Mouse (Mus musculus): Measurements from ENCODE around the gene Hscb. TPM values are rescaled to one million over a fixed set of nuclear protein-coding genes. Genes with fewer than 3 reads are reported as not detected.

Gene Hscb
- total and polyA plus RNA-seq, 3 experiments, result 17.7 to 18.7 (median 18.5) TPM

DNA sequence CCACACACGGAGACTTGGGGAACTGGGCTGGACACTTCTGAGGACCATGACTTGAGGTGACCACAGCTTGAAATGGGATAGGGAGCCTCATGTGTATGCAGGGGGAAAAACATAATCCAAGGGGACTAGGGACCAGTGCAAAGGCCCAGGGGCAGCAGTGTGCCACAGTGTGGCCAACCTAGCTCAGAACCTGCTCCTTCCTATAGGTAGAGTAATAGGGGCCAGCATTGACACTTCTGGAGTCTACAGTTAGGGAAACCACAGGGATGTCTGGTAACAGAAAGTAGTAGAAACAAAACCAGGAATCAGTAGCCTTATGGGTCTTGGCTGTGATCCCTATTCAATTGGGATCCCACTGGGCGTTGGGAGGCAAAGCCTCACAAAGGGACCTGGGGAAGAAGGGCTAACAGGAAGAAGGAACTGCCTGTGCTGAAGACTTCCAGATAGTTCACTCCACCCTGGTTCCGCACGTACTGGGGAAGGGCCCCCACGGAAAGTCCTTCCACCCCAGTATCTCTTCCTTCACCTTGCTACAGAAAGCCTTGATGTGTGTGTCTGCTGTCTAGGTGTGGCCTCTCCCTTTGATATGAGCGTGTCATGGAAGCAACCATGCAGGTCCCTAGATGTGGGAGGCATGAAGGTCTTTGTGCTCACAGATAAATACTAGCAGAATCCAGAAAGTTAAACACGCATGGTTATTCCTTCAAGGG is 57.9 kb downstream of the Hscb start:
- intact Hi-C loops (cut with DNase I), result no loop called here
- no peaks in the 10 kb centered on the region for H3K36me3 ChIP-seq (ENCODE audit: control insufficient read depth, insufficient read depth, low read length)
- H3K79me2 ChIP-seq (replicated peaks; ENCODE audit: control insufficient read depth, insufficient read depth, low read length), result no peaks in the 10 kb centered on the region
- no peak for DNase-seq
- 51% methylated on average over 7 of the region's 7 CpGs for WGBS
- H3K4me3 ChIP-seq, result no peak overlapping the region
- H3K27me3 ChIP-seq (ENCODE audit: control insufficient read depth, insufficient read depth, low read length), result no peaks in the 10 kb centered on the region
- no peak overlapping the region for H3K27ac ChIP-seq
- TF ChIP-seq POLR2A (IDR thresholded peaks at IDR 0.05; ENCODE audit: insufficient read depth, low read depth, low read length), result no peak
- TF ChIP-seq CTCF (IDR thresholded peaks at IDR 0.05), result no peak
- no peak for TF ChIP-seq EP300 (IDR thresholded peaks at IDR 0.05; ENCODE audit: insufficient read depth, low read depth, low read length)
- peaks cover 2% of the 10 kb centered on the region for H3K4me1 ChIP-seq (ENCODE audit: control insufficient read depth, insufficient read depth, low read length)
- H3K9ac ChIP-seq (ENCODE audit: low read depth, low read length), result no peak overlapping the region

DNA sequence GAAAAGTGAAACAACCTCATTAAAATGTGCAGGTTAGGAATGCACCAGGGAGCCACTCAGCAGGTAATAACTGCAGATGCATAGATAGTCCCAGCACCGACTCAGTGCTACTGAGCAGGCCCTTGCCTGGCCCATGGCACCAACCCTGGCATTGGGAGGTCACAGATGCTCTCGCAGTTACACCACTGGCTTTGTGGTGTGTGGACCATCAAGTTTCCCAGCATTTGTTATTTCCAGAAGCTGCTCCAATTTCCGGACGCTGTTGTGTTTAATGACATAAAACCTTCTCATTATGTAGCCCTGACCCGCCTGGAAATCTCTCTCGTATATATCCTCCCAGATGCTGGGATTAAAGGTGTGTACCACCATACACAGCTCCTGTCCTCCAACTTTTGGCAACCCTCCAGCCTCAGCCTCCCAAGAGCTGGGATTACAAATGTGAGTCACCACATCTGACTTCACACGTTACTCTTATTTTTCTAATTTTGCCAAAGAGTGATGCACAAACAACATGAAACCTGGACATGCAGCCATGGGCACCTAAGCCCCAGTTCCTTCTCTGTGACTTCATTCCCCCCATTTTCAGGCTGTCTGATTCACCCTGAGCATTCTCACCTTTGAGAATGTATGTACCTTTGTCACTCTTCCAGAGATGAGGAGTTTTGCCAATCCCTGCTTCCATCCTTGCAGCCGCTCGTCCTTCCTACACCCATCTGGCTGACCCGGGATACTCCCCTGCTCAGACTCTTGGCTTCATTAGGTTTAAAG is 58.6 kb downstream of the Hscb start:
- Histone ChIP-seq H3K79me2 (replicated peaks; ENCODE audit: control insufficient read depth, insufficient read depth, low read length) (no peaks in the 10 kb centered on the region), H3K4me3 (peak overlapping the region; percentile 79), H3K9ac (ENCODE audit: low read depth, low read length) (peak overlapping the region; percentile 61), H3K4me1 (ENCODE audit: control insufficient read depth, insufficient read depth, low read length) (peaks cover 2% of the 10 kb centered on the region), H3K27me3 (ENCODE audit: control insufficient read depth, insufficient read depth, low read length) (no peaks in the 10 kb centered on the region), H3K36me3 (ENCODE audit: control insufficient read depth, insufficient read depth, low read length) (no peaks in the 10 kb centered on the region), H3K27ac (peak overlapping the region; percentile 34; the same call in 1 of the 2 replicates)
- intact Hi-C loops (cut with DNase I), result no loop called here
- WGBS, result 48% methylated on average over 10 of the region's 10 CpGs
- no peak for DNase-seq
- TF ChIP-seq CTCF (IDR thresholded peaks at IDR 0.05) (no peak), EP300 (IDR thresholded peaks at IDR 0.05; ENCODE audit: insufficient read depth, low read depth, low read length) (no peak), POLR2A (IDR thresholded peaks at IDR 0.05; ENCODE audit: insufficient read depth, low read depth, low read length) (no peak)

DNA sequence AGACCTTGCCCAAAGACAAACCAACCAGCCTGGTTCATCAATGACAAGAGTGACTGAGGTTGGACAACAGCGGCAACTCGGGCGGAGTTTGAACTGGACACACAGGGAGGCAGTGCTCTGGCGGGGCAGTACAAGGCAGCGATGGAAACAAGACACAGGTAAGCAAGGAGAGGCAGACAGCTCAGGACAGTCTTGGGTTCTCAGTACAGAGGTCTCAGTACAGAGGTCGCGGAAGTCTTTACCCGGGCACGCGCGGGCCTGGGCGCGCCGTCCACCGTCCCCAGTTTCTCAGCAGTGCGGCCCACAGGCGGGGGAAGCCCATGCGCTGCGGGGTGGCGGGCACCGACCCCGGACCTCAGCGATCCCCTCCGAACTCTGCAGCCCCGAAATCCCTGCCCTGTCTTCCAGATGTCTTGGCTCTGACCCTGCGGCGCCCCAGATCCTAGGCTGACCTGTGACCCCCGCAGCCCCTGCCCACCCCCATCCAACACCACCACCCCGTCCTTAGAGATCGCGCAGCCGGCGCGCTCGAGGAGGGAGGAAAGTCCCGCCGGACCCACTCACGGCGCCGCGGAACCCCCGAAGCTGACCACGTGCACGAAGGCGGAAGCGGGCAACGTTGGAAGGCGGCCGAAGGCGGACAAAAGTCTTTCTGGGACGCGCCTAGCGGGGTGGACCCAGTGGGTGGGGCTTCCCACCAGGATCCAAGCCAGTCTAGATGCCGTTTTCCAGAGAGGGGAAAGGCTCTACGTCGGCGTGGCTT is 59.4 kb downstream of the Hscb start, which contains the start of gene Pus1:
Gene Pus1, minus strand, starts transcription at position 662 of the 763 bp plus-strand sequence.
- intact Hi-C loops (cut with DNase I), result no loop called here
- H3K9ac ChIP-seq (ENCODE audit: low read depth, low read length), result peak within 1 kb of the TSS; percentile 77
- WGBS, result under 1% methylated on average over 57 of the region's 57 CpGs

DNA sequence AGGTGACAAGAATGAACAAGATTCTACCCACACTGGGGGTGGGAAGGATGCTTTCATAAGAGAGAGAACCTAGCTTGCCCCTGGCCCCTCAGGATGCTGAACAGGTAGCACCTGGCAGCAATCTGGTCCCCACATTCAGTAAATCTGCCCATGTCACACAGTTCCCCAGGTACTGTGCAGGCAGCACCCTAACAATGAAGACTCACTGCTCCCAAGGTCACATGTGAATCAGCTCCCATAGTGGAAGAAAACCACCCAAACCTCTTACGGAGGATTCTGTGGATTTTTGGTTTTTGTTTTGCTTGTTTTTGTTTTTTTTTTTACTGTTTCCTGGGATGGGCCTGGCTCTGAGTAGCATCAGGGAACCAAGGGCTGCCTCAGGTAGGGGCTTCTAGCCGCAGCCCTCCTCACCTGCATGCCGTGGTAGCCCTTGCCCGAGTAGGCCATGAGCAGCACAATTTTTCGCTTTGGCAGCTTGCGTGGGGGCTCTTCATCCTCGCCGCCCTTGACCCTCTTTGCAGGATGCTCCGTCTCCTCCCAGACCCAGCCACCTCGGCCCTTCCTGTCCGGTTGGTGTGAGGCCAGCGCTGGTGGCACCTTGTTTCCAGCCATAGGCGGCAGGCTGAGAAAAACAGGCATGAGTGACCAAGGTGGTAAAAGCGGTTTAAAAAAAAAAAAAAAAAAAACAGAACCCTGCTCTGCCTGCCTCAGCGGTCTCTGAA is 60.1 kb downstream of the Hscb start:
- no peak for DNase-seq
- peaks cover 2% of the 10 kb centered on the region for H3K4me1 ChIP-seq (ENCODE audit: control insufficient read depth, insufficient read depth, low read length)
- peak overlapping the region; percentile 79 for H3K4me3 ChIP-seq
- TF ChIP-seq POLR2A (IDR thresholded peaks at IDR 0.05; ENCODE audit: insufficient read depth, low read depth, low read length) (no peak), CTCF (IDR thresholded peaks at IDR 0.05) (no peak)
- H3K9ac ChIP-seq (ENCODE audit: low read depth, low read length), result peak overlapping the region; percentile 22
- H3K79me2 ChIP-seq (replicated peaks; ENCODE audit: control insufficient read depth, insufficient read depth, low read length), result no peaks in the 10 kb centered on the region
- no peaks in the 10 kb centered on the region for H3K27me3 ChIP-seq (ENCODE audit: control insufficient read depth, insufficient read depth, low read length)
- intact Hi-C loops (cut with DNase I), result no loop called here
- no peak overlapping the region; the same call in 1 of the 2 replicates for H3K27ac ChIP-seq
- no peaks in the 10 kb centered on the region for H3K36me3 ChIP-seq (ENCODE audit: control insufficient read depth, insufficient read depth, low read length)
- 24% methylated on average over 15 of the region's 15 CpGs for WGBS

More for the DNA sequence above, 59.4 kb downstream of the Hscb start, which contains the start of gene Pus1:
- Histone ChIP-seq H3K79me2 (replicated peaks; ENCODE audit: control insufficient read depth, insufficient read depth, low read length) (no peaks in the 10 kb centered on the region), H3K36me3 (ENCODE audit: control insufficient read depth, insufficient read depth, low read length) (no peaks in the 10 kb centered on the region), H3K27me3 (ENCODE audit: control insufficient read depth, insufficient read depth, low read length) (no peaks in the 10 kb centered on the region), H3K4me1 (ENCODE audit: control insufficient read depth, insufficient read depth, low read length) (peaks cover 2% of the 10 kb centered on the region), H3K4me3 (peak within 1 kb of the TSS; percentile 79), H3K27ac (peak within 1 kb of the TSS; percentile 47)
- TF ChIP-seq CTCF (IDR thresholded peaks at IDR 0.05) (no peak), POLR2A (IDR thresholded peaks at IDR 0.05; ENCODE audit: insufficient read depth, low read depth, low read length) (peak; percentile 79), EP300 (IDR thresholded peaks at IDR 0.05; ENCODE audit: insufficient read depth, low read depth, low read length) (peak; percentile 83; the same call in 1 of the 2 replicates)
- DNase-seq, result peak; percentile 95 to 98

Other genes with a start within 250 kb of the Hscb start
- 10 to 100 TPM; 12.5 to 14.5 TPM for gene Noc4l, start 186.4 kb downstream of the Hscb start, total RNA-seq (2021)
- 22.1 and 25.3 TPM in 2 replicates for gene Noc4l, start 186.4 kb downstream of the Hscb start, polyA plus RNA-seq (2012; rRNA removed)
- gene Ddx51, start 186.3 kb downstream of the Hscb start, total RNA-seq (2021), result 1 to 10 TPM; 8.9 to 9.1 TPM
- 8.8 and 10.8 TPM in 2 replicates for gene Ddx51, start 186.3 kb downstream of the Hscb start, polyA plus RNA-seq (2012; rRNA removed)
- 10 to 100 TPM; 31.4 to 32.6 TPM for gene Ep400, start 69.1 kb downstream of the Hscb start, total RNA-seq (2021)
- gene Ep400, start 69.1 kb downstream of the Hscb start, polyA plus RNA-seq (2012; rRNA removed), result 18.4 and 21.0 TPM in 2 replicates
- gene Pus1, start 59.1 kb downstream of the Hscb start, total RNA-seq (2021), result 10 to 100 TPM; 19.1 to 21.3 TPM
- 15.8 and 16.2 TPM in 2 replicates for gene Pus1, start 59.1 kb downstream of the Hscb start, polyA plus RNA-seq (2012; rRNA removed)
- 10 to 100 TPM; 64.8 to 82.1 TPM for gene Ulk1, start 29.7 kb downstream of the Hscb start, total RNA-seq (2021)
- gene Ulk1, start 29.7 kb downstream of the Hscb start, polyA plus RNA-seq (2012; rRNA removed), result 55.9 and 62.6 TPM in 2 replicates
- 1 to 10 TPM; 2.6 to 3.1 TPM for gene Chek2, start 202 bp upstream of the Hscb start, total RNA-seq (2021)
- gene Chek2, start 202 bp upstream of the Hscb start, polyA plus RNA-seq (2012; rRNA removed), result 3.4 and 5.5 TPM in 2 replicates
- gene Ttc28, start 40.0 kb upstream of the Hscb start, total RNA-seq (2021), result 10 to 100 TPM; 12.3 to 15.0 TPM
- 7.2 and 7.3 TPM in 2 replicates for gene Ttc28, start 40.0 kb upstream of the Hscb start, polyA plus RNA-seq (2012; rRNA removed)

Measured in heart, adult 2 months (tissue).